Mouse (Mus musculus) kidney, postnatal 25 days (tissue): ENCODE data around the gene Usp33.
A peak's percentile ranks its signal among the peaks of the same experiment; 100 is the strongest.

Experiments used
- DNase-seq, 2 experiments: peaks; one replicate each; pipeline ENCODE4 v3.0.0; 2021; ENCODE audit warnings: mixed read lengths in 2 of 2

Usp33 gene

DNA sequence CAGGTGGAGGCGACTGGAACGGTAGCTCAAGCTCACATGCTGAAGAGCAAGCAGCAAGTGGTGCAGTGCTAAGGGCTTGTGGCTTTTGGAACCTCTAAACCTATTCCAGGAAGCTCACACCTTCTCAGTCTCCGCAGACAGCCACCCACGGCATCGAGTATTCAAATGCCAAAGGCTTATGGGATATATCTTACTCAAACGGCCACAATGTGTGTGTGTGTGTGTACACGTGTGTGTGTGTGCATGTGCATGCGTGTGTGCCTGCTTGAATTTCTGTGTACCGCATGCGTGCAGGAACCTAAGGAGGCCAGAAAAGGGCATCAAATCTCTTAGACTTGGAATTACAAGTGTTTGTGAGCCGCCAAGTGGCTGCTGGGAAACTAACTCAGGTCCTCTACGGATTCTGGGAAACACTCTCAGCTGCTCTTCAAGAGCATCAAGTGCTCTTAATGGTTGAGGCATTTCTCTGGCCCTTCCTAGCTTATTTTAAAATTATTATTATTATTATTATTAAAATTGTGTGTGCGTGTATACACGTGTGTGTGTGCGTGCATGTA lies 3.2 kb upstream of the Usp33 start:
- DNase-seq = no peak

DNA sequence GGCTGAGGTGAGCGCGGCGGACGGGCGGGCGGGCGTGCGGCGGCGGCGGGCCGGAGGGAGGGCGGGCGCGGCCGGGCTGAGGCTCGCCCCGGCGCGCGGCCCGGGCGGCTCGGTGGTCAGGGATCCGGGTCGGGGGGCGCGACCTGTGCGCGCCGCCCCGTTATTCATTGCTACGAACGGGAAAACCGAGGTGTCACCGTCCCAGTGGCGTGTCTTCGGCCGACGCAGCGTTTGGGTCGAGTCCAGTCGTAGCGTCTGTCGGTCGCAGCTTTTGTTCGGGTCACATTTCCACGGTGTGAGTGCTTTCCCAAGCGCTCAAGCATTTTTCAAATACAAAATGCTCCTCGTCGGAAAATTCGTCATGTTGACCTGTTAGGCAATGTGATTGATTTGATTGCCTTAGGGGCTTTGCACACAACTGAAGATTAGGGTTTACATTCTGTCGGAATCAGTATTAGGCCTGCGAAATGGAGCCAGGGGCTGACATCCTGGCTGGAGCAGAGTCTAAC lies 409 bp downstream of the Usp33 start:
- peak; percentile 53 to 60 for DNase-seq

DNA sequence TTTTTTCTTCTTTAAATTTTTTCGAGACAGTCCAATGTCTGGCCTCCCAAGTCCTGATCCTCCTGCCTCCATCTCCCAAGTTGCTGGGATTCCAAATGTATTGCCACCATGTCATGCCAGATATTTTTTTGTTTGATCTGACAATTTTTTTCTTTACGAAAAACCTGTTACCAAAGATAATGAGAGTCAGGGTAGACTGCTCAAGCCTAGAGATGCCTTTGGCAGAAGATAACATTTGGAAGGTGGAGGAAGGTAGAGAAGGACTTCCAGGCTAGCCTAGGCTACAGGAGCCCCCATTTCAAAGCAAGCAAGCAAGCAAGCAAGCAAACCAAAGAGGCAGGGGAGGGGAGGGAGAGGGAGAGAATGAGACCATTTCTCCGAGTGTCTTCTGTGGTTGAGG lies 949 bp downstream of the Usp33 start:
- DNase-seq = peak in 1 of 2 experiments; percentile 15

DNA sequence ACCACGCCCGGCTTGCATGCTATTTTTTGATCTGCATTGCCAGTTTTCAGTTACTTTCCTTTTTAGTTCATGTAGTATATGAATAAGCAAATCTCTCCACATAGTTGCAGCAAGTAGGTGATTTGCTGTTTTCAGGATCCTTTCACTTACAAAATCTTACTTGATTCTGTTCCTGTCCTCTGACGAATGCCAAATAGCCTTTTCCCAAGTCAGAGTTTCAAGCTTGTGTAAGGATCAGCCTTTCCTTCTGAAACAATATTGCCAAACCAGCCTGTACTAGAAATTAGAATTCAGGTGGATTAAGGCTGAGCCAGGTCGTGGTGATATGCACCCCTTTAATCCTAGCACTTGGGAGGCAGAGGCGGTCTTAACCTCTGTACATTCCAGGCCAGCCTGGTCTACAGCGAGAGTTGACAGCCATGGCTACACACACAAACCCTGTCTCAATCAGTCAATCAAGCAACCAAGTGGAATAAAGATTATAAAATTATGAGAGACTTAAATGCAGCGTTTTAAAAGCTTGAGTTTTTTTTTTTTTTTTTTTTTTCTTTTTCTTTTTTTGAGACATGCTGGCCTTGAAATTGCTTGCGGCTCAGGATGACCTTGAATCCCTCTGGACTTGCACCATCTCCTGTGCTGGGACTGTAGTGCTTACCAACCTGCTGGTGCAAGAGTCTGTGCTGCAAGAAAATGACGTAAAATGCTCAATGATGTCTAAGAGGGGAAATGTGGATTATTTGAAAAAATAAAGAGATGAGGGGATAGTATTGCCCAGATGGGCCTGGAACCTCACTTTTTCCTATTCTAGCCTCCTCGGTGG lies 1.9 kb downstream of the Usp33 start:
- peak in 1 of 2 experiments; percentile 38 for DNase-seq

DNA sequence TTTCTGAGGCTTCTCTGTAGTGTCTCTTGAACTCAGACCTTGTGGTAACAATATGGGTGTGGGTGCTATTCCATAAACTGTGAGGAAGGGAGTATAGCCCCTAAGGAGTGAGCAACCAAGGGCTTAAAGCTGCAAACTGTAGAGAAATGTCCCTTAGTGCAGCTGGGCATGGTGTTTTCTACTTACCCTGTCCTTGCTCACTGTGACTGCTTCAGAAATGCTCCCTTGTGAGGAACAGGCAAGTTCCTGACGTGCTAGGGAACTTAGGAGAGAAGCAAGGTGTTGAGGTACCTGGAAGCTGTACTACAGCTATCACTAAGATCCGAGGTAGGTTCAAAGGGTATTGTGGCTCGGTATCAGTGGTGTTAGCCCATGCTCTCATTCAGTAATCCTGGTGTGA lies 4.2 kb downstream of the Usp33 start:
- DNase-seq = no peak

DNA sequence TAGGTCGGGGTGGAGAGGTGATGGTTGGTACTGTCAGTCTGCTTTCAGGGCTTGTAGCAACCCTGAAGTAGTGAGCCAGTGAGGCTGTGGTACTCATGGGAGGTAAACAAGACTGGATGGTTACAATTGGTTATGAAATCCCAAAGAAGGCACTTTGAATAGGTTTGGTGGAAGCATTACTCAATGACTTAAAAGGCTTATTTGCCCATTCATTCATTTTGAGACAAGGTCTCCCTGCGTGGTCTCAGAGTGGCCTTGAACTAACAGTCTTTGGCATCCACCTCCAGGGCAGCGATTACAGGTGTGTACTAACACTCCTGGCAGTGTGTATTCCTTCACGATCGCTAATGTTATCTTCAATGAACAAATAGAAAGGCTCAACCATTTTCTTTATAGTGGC lies 4.7 kb downstream of the Usp33 start:
- DNase-seq = no peak

DNA sequence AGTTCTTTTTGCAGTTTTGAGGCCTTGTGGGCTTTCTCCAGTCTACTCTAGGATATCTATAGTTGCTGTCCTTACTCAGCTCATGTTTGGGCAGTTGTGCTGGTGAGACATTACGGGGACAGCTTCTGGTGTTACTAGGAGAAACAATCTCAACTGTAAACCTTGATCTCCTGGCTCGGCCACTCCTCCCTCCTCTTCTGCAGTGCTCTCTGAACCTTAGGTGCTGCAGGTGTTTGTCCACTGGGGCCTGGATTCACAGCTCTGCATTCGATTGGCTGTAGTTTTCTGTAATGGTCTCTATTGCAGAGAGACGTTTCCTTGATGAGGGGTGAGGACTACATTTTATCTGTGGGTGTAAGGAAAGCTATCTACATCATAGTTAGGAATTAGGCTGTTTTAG lies 6.0 kb downstream of the Usp33 start:
- peak; percentile 28 to 61 for DNase-seq

DNA sequence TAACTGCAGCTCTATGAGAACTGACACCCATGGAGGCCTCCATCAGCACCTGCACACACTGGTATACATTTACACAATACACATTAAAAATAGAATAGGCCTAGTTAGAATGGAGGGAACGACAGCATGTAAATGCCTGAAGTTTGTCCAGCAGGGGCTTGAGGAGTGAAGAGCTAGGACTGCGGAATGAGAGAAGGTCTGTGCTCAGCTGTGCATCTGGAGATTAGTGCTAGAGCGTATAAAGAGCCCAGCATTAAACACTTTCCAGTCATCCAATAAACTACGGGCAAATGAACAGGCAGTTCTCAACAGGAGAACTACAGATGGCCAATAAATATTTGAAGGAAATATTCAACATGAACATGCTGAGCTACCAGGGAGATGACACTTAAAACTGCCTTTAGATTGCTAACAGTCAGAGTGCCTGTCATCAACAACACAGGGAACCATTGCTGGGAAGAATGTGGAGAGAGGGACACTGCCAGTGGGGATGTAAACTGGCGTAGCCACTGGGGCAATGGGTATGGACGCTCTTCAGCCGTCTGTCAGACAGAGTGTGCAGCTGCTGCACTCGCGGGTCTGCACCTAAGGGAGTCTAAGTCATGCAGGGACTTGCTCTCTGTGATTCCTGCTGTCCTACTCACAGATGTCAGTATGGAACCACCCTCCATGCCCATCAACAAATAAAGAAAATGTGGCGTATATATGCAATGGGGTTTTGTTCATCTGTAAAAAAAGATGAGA lies 7.3 kb downstream of the Usp33 start:
- no peak for DNase-seq

DNA sequence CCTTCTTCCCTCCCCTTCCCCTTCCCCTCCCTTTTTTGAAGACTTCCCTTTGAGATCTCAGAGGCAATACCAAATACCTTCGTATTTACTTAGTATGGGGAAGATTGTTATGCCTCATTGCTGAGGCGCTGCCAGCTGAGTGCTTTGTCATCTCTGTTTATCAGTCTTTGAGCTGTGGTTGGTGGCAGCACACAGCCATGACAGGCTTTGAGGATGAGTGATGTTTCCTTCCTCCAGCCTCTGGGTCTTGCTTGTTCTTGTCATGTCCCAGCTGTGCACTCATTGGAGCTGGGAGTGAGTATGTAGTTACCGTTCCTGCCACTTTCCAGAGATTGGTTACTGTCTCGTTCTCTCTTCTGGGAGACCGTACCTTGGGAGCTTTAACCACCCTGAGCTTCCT lies 9.1 kb downstream of the Usp33 start:
- DNase-seq = peak in 1 of 2 experiments; percentile 12

DNA sequence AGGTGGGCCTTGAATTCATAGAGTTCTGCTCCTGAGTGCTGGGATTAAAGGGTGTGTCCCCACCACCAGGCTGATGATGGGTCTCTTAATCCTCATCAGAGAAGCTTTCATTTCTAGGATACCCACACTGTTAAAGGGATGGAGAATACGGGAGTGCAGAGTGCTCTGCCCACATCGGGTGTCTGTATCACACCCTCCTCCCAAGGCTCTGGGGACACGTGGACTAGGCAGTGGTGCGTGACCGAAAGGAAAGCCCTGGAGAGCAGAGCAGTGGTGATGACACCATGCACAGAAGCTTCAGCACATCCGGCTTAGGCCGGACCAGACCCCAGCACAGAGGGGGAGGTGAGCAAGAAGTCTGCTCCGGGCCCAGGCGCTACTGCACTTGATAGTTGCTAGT lies 10.5 kb downstream of the Usp33 start:
- peak; percentile 24 to 57 for DNase-seq

DNA sequence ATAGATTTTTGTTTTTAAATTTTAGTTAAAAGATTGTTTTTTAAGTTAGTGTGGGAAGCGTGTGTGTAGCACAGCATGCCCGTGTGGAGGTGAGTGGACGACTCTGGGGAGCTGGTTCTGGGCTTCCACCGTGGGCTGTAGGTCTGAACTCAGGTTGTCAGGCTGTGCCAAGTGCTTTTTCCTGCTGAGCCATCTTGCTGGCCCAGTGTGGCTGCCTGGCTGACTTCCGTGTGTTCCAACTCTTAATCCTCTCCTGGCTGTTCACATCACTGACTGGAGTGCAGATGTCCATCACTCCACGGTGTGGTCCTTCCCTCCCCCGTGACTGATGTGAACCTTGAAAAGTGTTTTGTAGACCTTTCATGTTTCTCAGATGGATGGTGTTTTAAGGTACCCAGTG lies 12.9 kb downstream of the Usp33 start:
- DNase-seq = no peak

DNA sequence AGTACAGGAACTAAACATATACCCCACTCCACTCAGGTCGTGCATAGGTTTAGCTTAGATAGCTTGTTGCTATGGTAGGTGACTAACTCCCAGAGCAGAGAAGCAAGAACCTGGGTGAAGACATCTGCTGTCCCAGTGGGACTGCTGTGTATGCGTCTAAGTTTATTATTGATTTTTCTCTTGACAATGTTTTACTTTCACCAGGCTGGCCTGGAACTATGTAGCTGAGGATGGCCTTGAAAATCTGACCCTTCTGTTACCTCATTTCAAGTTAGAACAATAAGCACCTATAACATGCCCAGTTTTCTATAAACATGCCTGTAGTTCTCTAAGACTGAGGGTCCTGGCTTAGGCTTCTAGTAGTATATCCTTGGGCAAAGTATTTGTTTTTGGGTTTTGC lies 17.9 kb downstream of the Usp33 start:
- no peak for DNase-seq

DNA sequence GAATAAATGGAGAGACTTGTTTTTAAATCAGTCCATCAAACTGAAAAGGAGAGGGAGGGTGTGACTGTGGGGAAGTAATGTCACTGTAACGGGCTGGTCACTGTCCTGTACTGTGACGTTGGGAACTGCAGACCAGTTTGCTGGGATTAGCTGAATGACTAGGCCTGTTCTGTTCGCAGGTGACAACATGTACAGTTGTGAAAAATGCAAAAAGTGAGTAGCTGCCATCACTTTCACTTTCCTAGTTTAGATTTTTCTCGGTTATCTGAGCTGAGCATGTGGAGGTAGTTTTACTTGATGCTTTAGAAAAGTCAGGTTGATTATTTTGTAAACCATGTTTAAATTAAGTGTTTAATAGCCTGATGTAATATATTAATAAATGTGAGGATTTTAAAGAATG lies 29.8 kb downstream of the Usp33 start:
- no peak for DNase-seq

DNA sequence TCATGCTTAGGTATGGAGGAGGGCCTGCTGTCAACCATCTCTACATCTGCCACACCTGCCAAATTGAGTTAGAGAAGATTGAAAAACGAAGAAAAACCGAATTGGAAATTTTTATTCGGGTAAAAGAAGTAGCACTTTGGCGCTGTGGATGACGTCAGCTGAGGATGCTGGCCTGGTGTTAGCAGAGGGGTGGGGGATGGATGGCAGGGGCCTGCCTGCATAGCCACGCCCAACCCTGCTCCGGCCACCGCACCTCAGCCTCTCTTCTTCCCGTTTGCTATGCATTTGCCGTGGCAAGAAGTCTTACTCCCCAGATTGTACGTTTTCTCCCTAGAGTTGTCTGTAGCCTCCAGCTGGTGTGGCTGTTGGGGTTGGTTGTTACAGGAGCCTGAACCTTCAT lies 37.8 kb downstream of the Usp33 start:
- DNase-seq = no peak

DNA sequence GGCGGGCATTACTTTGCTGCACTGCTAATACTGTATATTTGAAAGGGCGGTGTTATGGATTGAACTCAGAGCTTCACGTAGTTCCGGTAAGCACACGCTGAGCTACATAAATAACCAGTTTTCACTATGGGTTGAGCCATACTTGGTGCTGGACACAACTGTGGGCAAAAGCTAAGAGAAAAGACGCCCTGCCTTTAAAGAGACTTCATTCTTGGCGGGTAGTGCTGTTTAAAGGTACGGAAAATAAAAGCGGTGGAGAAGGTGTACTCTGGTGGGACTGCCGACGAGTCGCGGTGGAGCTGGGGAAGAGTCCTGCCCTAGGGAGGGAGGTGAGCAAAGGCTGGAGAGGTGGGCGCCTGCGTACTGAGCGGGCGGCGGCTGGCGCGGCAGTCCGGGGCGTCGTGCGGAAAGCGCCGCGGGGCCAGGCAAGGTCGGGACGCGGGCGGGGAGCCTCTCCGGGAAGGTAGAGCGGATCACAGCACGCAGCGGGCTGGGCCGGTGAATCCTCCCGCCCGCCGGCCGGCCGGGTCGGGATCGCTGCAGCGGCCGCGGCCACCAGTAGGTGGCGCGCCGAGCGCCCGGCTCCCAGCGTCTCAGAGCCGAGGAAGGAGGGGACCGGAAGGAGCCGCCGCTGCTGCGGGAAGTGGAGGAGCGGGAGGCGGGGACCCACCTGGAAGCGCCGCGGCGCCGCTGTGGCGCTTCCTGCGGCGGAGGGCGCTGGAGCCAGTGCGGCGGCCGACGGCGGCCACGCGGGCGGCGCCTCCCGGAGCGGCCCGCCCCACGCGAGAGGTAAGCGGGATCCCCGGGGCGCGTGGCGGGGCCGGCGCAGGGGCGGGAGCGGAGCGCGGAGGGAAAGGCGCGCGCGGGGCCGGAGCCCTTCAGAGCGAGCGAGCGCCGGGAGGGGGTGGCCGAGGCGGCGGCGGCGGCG lies 49.3 kb downstream of the Usp33 start, which contains the start of gene Zzz3:
TSS of gene Zzz3 (plus strand) at position 124 of the 928 bp plus-strand sequence.
- peak; percentile 90 to 97 for DNase-seq

DNA sequence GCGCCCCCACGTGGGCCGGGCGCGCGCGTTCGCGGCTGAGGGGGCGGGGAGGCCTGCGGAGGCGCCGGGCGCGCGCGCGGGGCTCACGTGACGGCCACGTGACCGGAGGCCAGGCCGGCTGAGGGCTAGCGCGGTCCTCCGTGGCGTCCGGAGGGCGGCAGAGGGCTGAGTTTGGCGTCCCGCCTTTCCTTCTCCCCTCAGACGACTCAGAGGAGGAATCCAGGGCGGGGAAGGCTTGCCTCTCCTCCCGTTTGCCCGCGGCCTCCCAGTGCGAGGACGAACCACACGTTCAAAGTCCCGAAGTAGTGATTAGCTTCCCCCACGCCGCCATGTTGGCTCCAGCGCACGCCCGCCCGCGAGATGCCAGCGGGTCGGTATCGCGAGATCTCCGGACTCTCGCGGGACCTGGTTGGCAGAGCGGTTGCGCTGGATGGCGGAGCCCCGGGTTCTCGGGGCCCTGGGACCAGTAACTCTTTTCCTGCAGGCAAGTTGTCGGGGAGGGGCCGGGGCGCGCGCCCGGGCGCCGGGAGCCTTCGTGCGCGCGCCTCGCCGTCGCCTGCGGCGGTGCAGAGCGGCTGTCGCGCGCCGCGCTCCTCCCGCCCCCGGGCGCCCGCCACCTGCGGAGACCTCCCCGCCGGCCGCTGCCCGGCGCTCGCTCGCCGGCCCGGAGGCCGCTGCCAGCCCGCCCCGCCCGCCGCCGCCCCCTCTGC lies 50.2 kb downstream of the Usp33 start:
- peak; percentile 98 for DNase-seq

DNA sequence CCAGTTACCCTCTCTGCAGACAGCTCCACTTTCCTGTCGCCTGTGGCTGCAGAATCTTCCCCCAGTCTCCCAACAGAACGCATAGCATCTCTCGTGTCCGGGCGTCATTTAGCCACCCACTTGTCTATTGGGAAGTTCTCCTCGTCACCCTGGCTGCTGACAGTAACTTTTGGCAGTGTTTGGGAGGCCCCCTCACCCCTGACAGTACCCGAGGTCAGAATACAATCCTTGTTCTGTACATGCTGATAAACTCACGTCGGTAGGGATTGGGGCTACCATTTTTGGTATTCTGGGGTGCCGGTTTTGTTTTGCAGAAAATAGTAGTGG lies 50.7 kb downstream of the Usp33 start:
- DNase-seq = peak in 1 of 2 experiments; percentile 14

DNA sequence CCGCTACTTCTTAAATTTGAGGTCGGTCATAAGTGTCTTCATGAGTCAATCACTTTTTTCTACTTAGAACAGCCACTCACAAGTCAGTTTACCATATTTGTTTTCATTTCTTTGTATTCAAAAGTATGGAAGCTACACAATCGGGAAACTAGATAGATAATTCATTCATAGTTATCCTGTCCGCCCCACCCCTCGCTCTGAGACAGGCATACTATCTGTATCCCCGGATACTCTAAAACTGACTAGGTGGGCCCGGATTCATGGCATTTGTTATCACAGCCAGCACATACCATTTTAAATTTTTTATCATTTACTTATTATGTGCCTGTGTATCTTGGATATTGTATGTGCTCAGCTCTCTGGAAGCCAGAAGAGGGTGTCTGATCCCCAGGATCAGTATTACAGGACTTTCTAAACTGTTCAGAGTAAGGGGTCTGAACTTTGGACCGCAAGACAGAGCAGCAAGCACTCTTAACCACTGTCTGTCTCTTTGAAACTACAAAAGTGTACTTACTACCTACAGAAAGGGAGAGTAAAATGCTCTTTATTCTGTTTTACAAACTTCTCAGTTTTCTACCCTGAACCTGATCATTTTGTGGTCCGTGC lies 51.2 kb downstream of the Usp33 start:
- DNase-seq = no peak

DNA sequence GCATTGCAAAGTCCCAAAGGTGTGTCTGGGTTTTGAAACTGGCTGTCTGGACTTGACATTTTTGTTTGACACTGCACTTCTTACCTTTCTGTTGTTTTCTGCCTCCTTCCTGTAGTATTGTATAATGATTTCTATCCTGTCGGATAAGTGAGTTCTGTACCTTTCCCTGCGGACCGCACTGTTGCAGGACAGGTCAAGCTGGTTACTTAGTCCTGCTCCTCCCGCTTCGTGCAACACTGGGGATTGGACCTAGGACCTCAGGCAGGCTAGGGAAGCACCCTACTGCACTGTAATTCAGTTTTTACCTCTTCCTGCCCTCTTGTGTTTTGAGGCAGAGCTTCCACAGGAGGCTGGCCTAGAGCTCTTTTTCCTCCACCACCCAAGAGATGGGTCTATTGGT lies 54.2 kb downstream of the Usp33 start:
- peak; percentile 38 to 77 for DNase-seq

DNA sequence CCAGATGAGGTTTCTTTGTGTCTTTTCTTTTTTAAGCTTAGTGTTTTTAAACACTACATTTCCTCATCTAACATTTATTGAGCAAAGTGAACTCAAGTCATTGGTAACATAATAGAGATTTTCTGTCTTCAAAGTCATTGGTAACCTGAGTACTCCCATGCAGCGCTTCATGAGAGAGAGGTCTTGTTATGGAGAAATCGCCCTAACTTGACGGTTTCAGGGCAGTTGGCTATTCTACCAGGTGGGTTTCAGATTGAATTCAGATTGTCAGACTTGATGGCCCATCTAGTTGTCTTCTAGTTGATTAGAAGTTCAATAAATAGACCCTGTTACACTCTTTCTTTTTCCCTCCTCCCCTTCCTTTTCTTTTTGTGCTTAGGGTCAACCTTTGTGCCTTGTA lies 54.6 kb downstream of the Usp33 start:
- no peak for DNase-seq

DNA sequence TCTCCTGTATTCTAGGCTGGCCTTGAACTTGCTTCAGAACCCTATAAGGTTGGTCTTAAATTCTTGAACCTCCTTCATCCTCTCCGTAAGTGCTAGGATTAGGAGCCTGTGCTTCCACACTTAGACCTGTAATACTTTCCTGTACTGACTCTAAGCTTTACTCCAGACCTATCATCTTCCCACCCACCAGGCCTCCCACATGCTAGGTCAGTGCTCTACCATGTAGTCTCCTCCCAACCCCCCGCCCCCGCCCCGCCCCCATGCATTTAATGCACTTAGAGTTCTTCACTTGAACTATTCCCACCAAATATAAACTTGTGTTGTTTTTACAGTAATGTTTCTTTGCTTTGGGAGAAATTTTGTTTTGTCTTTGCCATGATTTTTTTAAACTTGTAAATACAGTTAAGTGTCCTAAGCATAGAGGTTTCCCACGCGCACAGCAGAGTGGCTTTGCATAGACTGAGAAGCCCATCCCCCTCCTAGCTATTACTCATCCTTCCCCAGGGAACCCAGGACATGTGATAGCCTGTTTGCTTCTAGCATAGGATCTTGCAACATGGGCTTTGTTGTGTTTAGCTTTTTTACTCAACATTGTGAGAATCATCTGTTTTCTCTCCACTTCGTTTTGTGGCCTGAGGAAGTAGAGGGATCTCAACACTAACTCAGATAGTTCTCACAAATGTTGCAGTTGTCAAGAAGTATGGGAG lies 55.8 kb downstream of the Usp33 start:
- DNase-seq = peak; percentile 46 to 51
